Mouse (Mus musculus): ENCODE results near the gene Rnf185. TPM values are rescaled to one million over a fixed set of nuclear protein-coding genes. Genes with fewer than 3 reads are reported as not detected.

The Rnf185 gene
- polyA plus RNA-seq, 1 experiment, result 12.8 TPM

- Histone ChIP-seq H3K4me1 (ENCODE audit: control insufficient read depth, insufficient read depth, insufficient read length) (no peaks in the 10 kb centered on the region), H3K36me3 (ENCODE audit: control insufficient read depth, insufficient read depth, low read length) (no peaks in the 10 kb centered on the region), H3K4me3 (ENCODE audit: extremely low read depth, insufficient read depth, insufficient read length) (no peak overlapping the region), H3K27ac (ENCODE audit: insufficient read depth, low read length) (no peak overlapping the region), H3K27me3 (ENCODE audit: control insufficient read depth, insufficient read depth, low read length) (no peaks in the 10 kb centered on the region)
- no peak for DNase-seq (ENCODE audit: low read depth in 1 of 2, low spot score in 2 of 2)
- 74% methylated on average over 3 of the region's 3 CpGs for WGBS
- TF ChIP-seq POLR2A (IDR thresholded peaks at IDR 0.05; ENCODE audit: low read depth, low read length) (no peak), CTCF (IDR thresholded peaks at IDR 0.05; ENCODE audit: extremely low read depth, insufficient read depth, insufficient read length, insufficient replicate concordance) (no peak)
Measured at GRCm38 (mm10) chr11:3403024-3403423, 49.1 kb downstream of the Rnf185 start.

GRCm38 (mm10) chr11:3398318-3398717 is 53.8 kb downstream of the Rnf185 start:
- DNase-seq (ENCODE audit: low read depth in 1 of 2, low spot score in 2 of 2), result no peak

GRCm38 (mm10) chr11:3396562-3396961 is 55.6 kb downstream of the Rnf185 start:
- TF ChIP-seq CTCF (IDR thresholded peaks at IDR 0.05; ENCODE audit: extremely low read depth, insufficient read depth, insufficient read length, insufficient replicate concordance) (no peak), POLR2A (IDR thresholded peaks at IDR 0.05; ENCODE audit: low read depth, low read length) (no peak)
- WGBS, result 91% methylated on average over 8 of the region's 8 CpGs
- Histone ChIP-seq H3K36me3 (ENCODE audit: control insufficient read depth, insufficient read depth, low read length) (peaks cover 6% of the 10 kb centered on the region; the same call in 1 of the 2 replicates), H3K4me1 (ENCODE audit: control insufficient read depth, insufficient read depth, insufficient read length) (no peaks in the 10 kb centered on the region), H3K27me3 (ENCODE audit: control insufficient read depth, insufficient read depth, low read length) (no peaks in the 10 kb centered on the region), H3K27ac (ENCODE audit: insufficient read depth, low read length) (no peak overlapping the region), H3K4me3 (ENCODE audit: extremely low read depth, insufficient read depth, insufficient read length) (no peak overlapping the region)
- no peak for DNase-seq (ENCODE audit: low read depth in 1 of 2, low spot score in 2 of 2)

More at GRCm38 (mm10) chr11:3398318-3398717, 53.8 kb downstream of the Rnf185 start:
- Histone ChIP-seq H3K4me3 (ENCODE audit: extremely low read depth, insufficient read depth, insufficient read length) (no peak overlapping the region), H3K27me3 (ENCODE audit: control insufficient read depth, insufficient read depth, low read length) (no peaks in the 10 kb centered on the region), H3K36me3 (ENCODE audit: control insufficient read depth, insufficient read depth, low read length) (no peaks in the 10 kb centered on the region), H3K4me1 (ENCODE audit: control insufficient read depth, insufficient read depth, insufficient read length) (no peaks in the 10 kb centered on the region), H3K27ac (ENCODE audit: insufficient read depth, low read length) (no peak overlapping the region)
- WGBS, result 90% methylated on average over 1 of the region's 1 CpGs
- no peak for TF ChIP-seq POLR2A (IDR thresholded peaks at IDR 0.05; ENCODE audit: low read depth, low read length)
- TF ChIP-seq CTCF (IDR thresholded peaks at IDR 0.05; ENCODE audit: extremely low read depth, insufficient read depth, insufficient read length, insufficient replicate concordance), result no peak

GRCm38 (mm10) chr11:3396091-3396490 is 56.1 kb downstream of the Rnf185 start:
- Histone ChIP-seq H3K4me3 (ENCODE audit: extremely low read depth, insufficient read depth, insufficient read length) (no peak overlapping the region), H3K4me1 (ENCODE audit: control insufficient read depth, insufficient read depth, insufficient read length) (no peaks in the 10 kb centered on the region), H3K27me3 (ENCODE audit: control insufficient read depth, insufficient read depth, low read length) (no peaks in the 10 kb centered on the region), H3K36me3 (ENCODE audit: control insufficient read depth, insufficient read depth, low read length) (peaks cover 6% of the 10 kb centered on the region; the same call in 1 of the 2 replicates), H3K27ac (ENCODE audit: insufficient read depth, low read length) (no peak overlapping the region)
- 90% methylated on average over 3 of the region's 3 CpGs for WGBS
- no peak for DNase-seq (ENCODE audit: low read depth in 1 of 2, low spot score in 2 of 2)
- TF ChIP-seq CTCF (IDR thresholded peaks at IDR 0.05; ENCODE audit: extremely low read depth, insufficient read depth, insufficient read length, insufficient replicate concordance), result no peak
- TF ChIP-seq POLR2A (IDR thresholded peaks at IDR 0.05; ENCODE audit: low read depth, low read length), result no peak

- no peak for DNase-seq (ENCODE audit: low read depth in 1 of 2, low spot score in 2 of 2)
- H3K36me3 ChIP-seq (ENCODE audit: control insufficient read depth, insufficient read depth, low read length), result peaks cover 6% of the 10 kb centered on the region; the same call in 1 of the 2 replicates
- no peak overlapping the region for H3K4me3 ChIP-seq (ENCODE audit: extremely low read depth, insufficient read depth, insufficient read length)
- WGBS, result 93% methylated on average over 5 of the region's 5 CpGs
- no peaks in the 10 kb centered on the region for H3K4me1 ChIP-seq (ENCODE audit: control insufficient read depth, insufficient read depth, insufficient read length)
- TF ChIP-seq CTCF (IDR thresholded peaks at IDR 0.05; ENCODE audit: extremely low read depth, insufficient read depth, insufficient read length, insufficient replicate concordance) (no peak), POLR2A (IDR thresholded peaks at IDR 0.05; ENCODE audit: low read depth, low read length) (no peak)
- no peak overlapping the region for H3K27ac ChIP-seq (ENCODE audit: insufficient read depth, low read length)
- H3K27me3 ChIP-seq (ENCODE audit: control insufficient read depth, insufficient read depth, low read length), result no peaks in the 10 kb centered on the region
Measured at GRCm38 (mm10) chr11:3394520-3394919, 57.6 kb downstream of the Rnf185 start.

- TF ChIP-seq POLR2A (IDR thresholded peaks at IDR 0.05; ENCODE audit: low read depth, low read length) (no peak), CTCF (IDR thresholded peaks at IDR 0.05; ENCODE audit: extremely low read depth, insufficient read depth, insufficient read length, insufficient replicate concordance) (no peak)
- WGBS, result 92% methylated on average over 8 of the region's 8 CpGs
- Histone ChIP-seq H3K4me1 (ENCODE audit: control insufficient read depth, insufficient read depth, insufficient read length) (no peaks in the 10 kb centered on the region), H3K4me3 (ENCODE audit: extremely low read depth, insufficient read depth, insufficient read length) (no peak overlapping the region), H3K27me3 (ENCODE audit: control insufficient read depth, insufficient read depth, low read length) (no peaks in the 10 kb centered on the region), H3K36me3 (ENCODE audit: control insufficient read depth, insufficient read depth, low read length) (peaks cover 6% of the 10 kb centered on the region; the same call in 1 of the 2 replicates), H3K27ac (ENCODE audit: insufficient read depth, low read length) (no peak overlapping the region)
- no peak for DNase-seq (ENCODE audit: low read depth in 1 of 2, low spot score in 2 of 2)
Measured at GRCm38 (mm10) chr11:3392526-3392925, 59.6 kb downstream of the Rnf185 start.

- no peak overlapping the region for H3K27ac ChIP-seq (ENCODE audit: insufficient read depth, low read length)
- no peak for TF ChIP-seq CTCF (IDR thresholded peaks at IDR 0.05; ENCODE audit: extremely low read depth, insufficient read depth, insufficient read length, insufficient replicate concordance)
- TF ChIP-seq POLR2A (IDR thresholded peaks at IDR 0.05; ENCODE audit: low read depth, low read length), result no peak
- no peak overlapping the region for H3K4me3 ChIP-seq (ENCODE audit: extremely low read depth, insufficient read depth, insufficient read length)
- no peak for DNase-seq (ENCODE audit: low read depth in 1 of 2, low spot score in 2 of 2)
- 94% methylated on average over 5 of the region's 5 CpGs for WGBS
- peaks cover 6% of the 10 kb centered on the region; the same call in 1 of the 2 replicates for H3K36me3 ChIP-seq (ENCODE audit: control insufficient read depth, insufficient read depth, low read length)
- H3K4me1 ChIP-seq (ENCODE audit: control insufficient read depth, insufficient read depth, insufficient read length), result no peaks in the 10 kb centered on the region
- H3K27me3 ChIP-seq (ENCODE audit: control insufficient read depth, insufficient read depth, low read length), result no peaks in the 10 kb centered on the region
Measured at GRCm38 (mm10) chr11:3390789-3391188, 61.4 kb downstream of the Rnf185 start.

Data from spleen, adult 2 months (tissue).